Mouse (Mus musculus): Measurements from ENCODE around the gene Il1rapl2. TPM values are rescaled to one million over a fixed set of nuclear protein-coding genes. Genes with fewer than 3 reads are reported as not detected.
A peak's percentile ranks its signal among the peaks of the same experiment; 100 is the strongest.
"Not testable (repeated sequence)": the region's sequence is repeated elsewhere in the genome, so short reads cannot be mapped to it uniquely, and the experiment has no call there.

Il1rapl2 gene
- polyA plus RNA-seq, 1 experiment from 2014 or later, result not detected

DNA sequence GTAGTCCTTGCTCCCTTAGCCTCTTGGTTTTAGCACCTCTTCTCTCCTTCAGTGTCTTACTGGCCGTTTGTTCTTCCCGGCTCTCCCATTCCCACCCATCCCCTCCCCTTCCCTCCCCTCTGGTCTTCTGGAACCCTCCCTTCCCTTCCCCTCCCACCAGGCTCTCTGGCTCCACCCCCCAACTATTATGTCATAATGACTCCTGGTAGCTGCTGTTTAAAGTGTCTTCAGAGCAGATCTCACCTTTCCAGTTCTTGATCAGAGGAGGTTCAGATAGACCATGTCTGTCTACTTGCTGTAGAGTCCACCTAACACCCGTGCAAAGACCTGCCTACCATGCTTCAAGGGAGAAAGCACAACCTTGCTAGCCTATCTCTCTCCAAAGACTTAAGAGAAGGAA, 639.1 kb downstream of the Il1rapl2 start, which contains the start of gene Tex13a:
Gene Tex13a (minus strand): TSS at position 101 of the 400 bp plus-strand sequence.
- H3K4me3 ChIP-seq (replicated peaks), result no peak within 1 kb of the TSS
- no peaks in the 10 kb centered on the region for H3K27me3 ChIP-seq
- no peak within 1 kb of the TSS for H3K9ac ChIP-seq
- H3K4me1 ChIP-seq (replicated peaks), result no peaks in the 10 kb centered on the region
- ATAC-seq (ENCODE audit: insufficient read depth), result no peak
- no peak within 1 kb of the TSS for H3K4me2 ChIP-seq
- no peaks in the 10 kb centered on the region for H3K9me3 ChIP-seq (replicated peaks)
- WGBS (ENCODE audit: insufficient replicate concordance), result 60% methylated on average over 3 of the region's 3 CpGs
- H3K36me3 ChIP-seq (replicated peaks), result no peaks in the 10 kb centered on the region
- no peak within 1 kb of the TSS for H3K27ac ChIP-seq (replicated peaks)

- H3K36me3 ChIP-seq (replicated peaks), result no peaks in the 10 kb centered on the region
- H3K4me3 ChIP-seq (replicated peaks), result no peak overlapping the region
- no peak overlapping the region for H3K27ac ChIP-seq (replicated peaks)
- 54% methylated on average over 4 of the region's 4 CpGs for WGBS (ENCODE audit: insufficient replicate concordance)
- H3K27me3 ChIP-seq, result no peaks in the 10 kb centered on the region
- H3K9me3 ChIP-seq (replicated peaks), result no peaks in the 10 kb centered on the region
- H3K4me2 ChIP-seq, result no peak overlapping the region
- H3K9ac ChIP-seq, result no peak overlapping the region
- H3K4me1 ChIP-seq (replicated peaks), result no peaks in the 10 kb centered on the region
- ATAC-seq (ENCODE audit: insufficient read depth), result no peak
Observed at GRCm38 (mm10) chrX:138234626-138235025, 664.2 kb downstream of the Il1rapl2 start.

DNA sequence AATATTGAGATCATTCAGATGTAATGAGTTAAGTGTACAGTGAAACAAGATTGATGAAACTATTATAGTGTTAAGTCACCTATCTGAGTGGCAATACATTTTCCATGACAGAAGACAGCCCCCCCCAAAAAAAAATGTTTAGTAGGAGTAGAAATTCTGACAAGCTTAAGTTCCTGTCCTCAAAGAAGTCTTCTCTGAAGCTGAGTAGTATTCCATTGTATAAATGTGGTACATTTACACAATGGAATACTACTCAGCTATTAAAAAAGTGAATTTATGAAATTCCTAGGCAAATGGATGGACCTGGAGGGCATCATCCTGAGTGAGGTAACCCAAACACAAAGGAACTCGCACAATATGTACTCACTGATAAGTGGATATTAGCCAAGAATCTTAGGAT, 778.3 kb downstream of the Il1rapl2 start:
- H3K4me1 ChIP-seq (replicated peaks); H3K27me3 ChIP-seq; H3K36me3 ChIP-seq (replicated peaks); H3K27ac ChIP-seq (replicated peaks); ATAC-seq (ENCODE audit: insufficient read depth); H3K4me2 ChIP-seq; H3K9ac ChIP-seq; H3K9me3 ChIP-seq (replicated peaks); H3K4me3 ChIP-seq (replicated peaks): not testable (repeated sequence)
- WGBS (ENCODE audit: insufficient replicate concordance), result 32% methylated on average over 1 of the region's 1 CpGs

- no peak overlapping the region for H3K4me2 ChIP-seq
- WGBS (ENCODE audit: insufficient replicate concordance), result 41% methylated on average over 2 of the region's 2 CpGs
- no peaks in the 10 kb centered on the region for H3K36me3 ChIP-seq (replicated peaks)
- no peak for ATAC-seq (ENCODE audit: insufficient read depth)
- H3K27ac ChIP-seq (replicated peaks), result no peak overlapping the region
- H3K4me1 ChIP-seq (replicated peaks), result no peaks in the 10 kb centered on the region
- H3K27me3 ChIP-seq, result no peaks in the 10 kb centered on the region
- no peak overlapping the region for H3K4me3 ChIP-seq (replicated peaks)
- H3K9ac ChIP-seq, result no peak overlapping the region
- no peaks in the 10 kb centered on the region for H3K9me3 ChIP-seq (replicated peaks)
Observed at GRCm38 (mm10) chrX:138433794-138434193, 863.4 kb downstream of the Il1rapl2 start.

- H3K4me3 ChIP-seq (replicated peaks), result no peak overlapping the region
- no peak overlapping the region for H3K27ac ChIP-seq (replicated peaks)
- H3K4me1 ChIP-seq (replicated peaks), result no peaks in the 10 kb centered on the region
- no peak overlapping the region for H3K9ac ChIP-seq
- no peaks in the 10 kb centered on the region for H3K27me3 ChIP-seq
- 48% methylated on average over 3 of the region's 3 CpGs for WGBS (ENCODE audit: insufficient replicate concordance)
- no peak overlapping the region for H3K4me2 ChIP-seq
- H3K9me3 ChIP-seq (replicated peaks), result no peaks in the 10 kb centered on the region
- H3K36me3 ChIP-seq (replicated peaks), result no peaks in the 10 kb centered on the region
- ATAC-seq (ENCODE audit: insufficient read depth), result peak; percentile 54; the same call in 1 of the 2 replicates
Observed at GRCm38 (mm10) chrX:138437939-138438338, 867.5 kb downstream of the Il1rapl2 start.

DNA sequence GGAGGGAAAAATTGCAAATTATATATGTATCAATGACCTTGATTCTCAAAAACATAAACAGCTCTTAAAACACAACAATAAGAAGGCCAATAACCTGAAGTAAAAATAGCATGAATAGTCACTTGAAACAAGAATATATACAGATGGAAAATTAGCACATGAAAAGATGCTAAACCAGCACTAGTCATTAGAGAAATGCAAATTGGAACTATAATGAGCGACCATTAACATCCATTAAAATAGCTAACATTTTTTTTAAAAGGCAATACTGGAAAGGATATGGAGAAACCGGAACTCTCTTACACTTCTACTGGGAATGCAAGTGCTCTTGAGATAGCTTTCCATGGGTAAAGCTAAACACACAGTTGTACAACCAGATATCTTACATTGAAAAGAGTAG, 879.4 kb downstream of the Il1rapl2 start:
- ATAC-seq (ENCODE audit: insufficient read depth), result no peak
- Histone ChIP-seq H3K9me3 (replicated peaks) (no peaks in the 10 kb centered on the region), H3K27me3 (no peaks in the 10 kb centered on the region), H3K9ac (no peak overlapping the region), H3K4me2 (no peak overlapping the region), H3K36me3 (replicated peaks) (no peaks in the 10 kb centered on the region), H3K4me1 (replicated peaks) (no peaks in the 10 kb centered on the region), H3K4me3 (replicated peaks) (no peak overlapping the region), H3K27ac (replicated peaks) (no peak overlapping the region)
- 56% methylated on average over 2 of the region's 2 CpGs for WGBS (ENCODE audit: insufficient replicate concordance)

- H3K4me3 ChIP-seq (replicated peaks), result no peak overlapping the region
- no peaks in the 10 kb centered on the region for H3K4me1 ChIP-seq (replicated peaks)
- H3K27ac ChIP-seq (replicated peaks), result no peak overlapping the region
- WGBS (ENCODE audit: insufficient replicate concordance), result 56% methylated on average over 3 of the region's 3 CpGs
- no peak overlapping the region for H3K9ac ChIP-seq
- H3K36me3 ChIP-seq (replicated peaks), result no peaks in the 10 kb centered on the region
- no peaks in the 10 kb centered on the region for H3K9me3 ChIP-seq (replicated peaks)
- no peak for ATAC-seq (ENCODE audit: insufficient read depth)
- H3K27me3 ChIP-seq, result no peaks in the 10 kb centered on the region
- no peak overlapping the region for H3K4me2 ChIP-seq
Observed at GRCm38 (mm10) chrX:138478488-138478887, 908.1 kb downstream of the Il1rapl2 start.

DNA sequence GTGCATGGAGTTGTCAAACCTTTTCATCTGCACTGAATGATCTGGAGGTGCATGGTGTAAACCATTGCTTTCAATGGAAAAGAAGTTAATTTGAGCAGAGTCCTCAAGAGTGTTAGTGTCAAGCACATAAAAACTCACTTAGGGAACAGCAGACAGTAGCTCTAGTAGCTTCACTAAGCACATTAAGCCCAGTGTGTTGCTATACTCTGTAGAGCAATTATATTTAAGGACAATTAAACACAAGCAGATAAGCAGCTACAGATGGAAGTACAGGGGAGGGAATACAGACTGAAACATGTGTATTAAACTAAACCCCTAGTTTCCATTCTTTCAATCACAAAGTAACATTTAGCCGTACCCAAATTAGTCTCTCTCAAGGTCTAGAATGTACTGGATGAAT, 930.1 kb downstream of the Il1rapl2 start:
- no peak for ATAC-seq (ENCODE audit: insufficient read depth)
- H3K9me3 ChIP-seq (replicated peaks), result no peaks in the 10 kb centered on the region
- no peak overlapping the region for H3K9ac ChIP-seq
- no peaks in the 10 kb centered on the region for H3K27me3 ChIP-seq
- no peak overlapping the region for H3K27ac ChIP-seq (replicated peaks)
- H3K36me3 ChIP-seq (replicated peaks), result no peaks in the 10 kb centered on the region
- H3K4me2 ChIP-seq, result no peak overlapping the region
- no peaks in the 10 kb centered on the region for H3K4me1 ChIP-seq (replicated peaks)
- WGBS (ENCODE audit: insufficient replicate concordance), result 59% methylated on average over 1 of the region's 1 CpGs
- no peak overlapping the region for H3K4me3 ChIP-seq (replicated peaks)

DNA sequence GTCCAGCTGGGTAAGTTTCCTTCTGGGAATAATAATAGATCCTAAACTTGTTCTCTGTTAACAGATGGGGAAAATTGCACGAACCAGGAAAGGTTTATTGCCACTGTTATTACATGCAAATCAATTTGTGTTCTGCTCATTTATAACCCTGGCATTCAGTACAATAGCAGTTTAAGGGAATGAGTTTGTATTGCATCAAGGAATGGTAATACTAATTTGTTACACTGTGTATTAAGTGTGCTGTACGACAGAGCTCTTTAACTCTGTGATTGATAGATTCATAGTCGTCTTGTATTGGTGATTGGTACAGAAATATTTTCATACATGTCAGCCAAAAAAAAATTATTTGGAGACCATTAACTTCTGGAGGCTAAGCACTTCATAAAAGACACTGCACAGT, 934.6 kb downstream of the Il1rapl2 start:
- WGBS (ENCODE audit: insufficient replicate concordance), result 61% methylated on average over 3 of the region's 3 CpGs
- no peak overlapping the region for H3K4me2 ChIP-seq
- H3K9me3 ChIP-seq (replicated peaks), result no peaks in the 10 kb centered on the region
- ATAC-seq (ENCODE audit: insufficient read depth), result no peak
- no peak overlapping the region for H3K4me3 ChIP-seq (replicated peaks)
- H3K4me1 ChIP-seq (replicated peaks), result no peaks in the 10 kb centered on the region
- no peaks in the 10 kb centered on the region for H3K27me3 ChIP-seq
- H3K9ac ChIP-seq, result no peak overlapping the region
- H3K36me3 ChIP-seq (replicated peaks), result no peaks in the 10 kb centered on the region
- no peak overlapping the region for H3K27ac ChIP-seq (replicated peaks)

DNA sequence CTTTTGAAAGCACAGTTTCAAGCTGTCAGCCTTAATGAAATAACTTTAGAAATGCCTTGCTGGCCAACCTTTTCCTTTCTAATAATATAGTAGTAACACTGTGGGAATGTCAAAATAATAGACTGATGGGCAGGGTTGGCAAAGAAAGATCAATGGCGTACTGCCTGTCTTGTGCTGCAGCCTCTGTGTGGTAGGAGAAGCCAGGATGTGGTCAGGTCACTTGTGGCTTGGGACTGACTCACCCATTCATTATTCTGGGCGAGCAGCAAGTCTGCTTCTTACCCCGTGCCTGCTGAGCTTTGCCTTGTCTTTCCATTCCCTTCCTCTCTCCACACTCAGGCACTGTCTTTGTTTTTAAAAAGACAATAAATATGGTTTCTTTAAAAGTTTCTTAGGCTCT, 1049.7 kb downstream of the Il1rapl2 start:
- ATAC-seq (ENCODE audit: insufficient read depth), result no peak
- no peak overlapping the region for H3K4me3 ChIP-seq (replicated peaks)
- WGBS (ENCODE audit: insufficient replicate concordance), result 22% methylated on average over 3 of the region's 3 CpGs

DNA sequence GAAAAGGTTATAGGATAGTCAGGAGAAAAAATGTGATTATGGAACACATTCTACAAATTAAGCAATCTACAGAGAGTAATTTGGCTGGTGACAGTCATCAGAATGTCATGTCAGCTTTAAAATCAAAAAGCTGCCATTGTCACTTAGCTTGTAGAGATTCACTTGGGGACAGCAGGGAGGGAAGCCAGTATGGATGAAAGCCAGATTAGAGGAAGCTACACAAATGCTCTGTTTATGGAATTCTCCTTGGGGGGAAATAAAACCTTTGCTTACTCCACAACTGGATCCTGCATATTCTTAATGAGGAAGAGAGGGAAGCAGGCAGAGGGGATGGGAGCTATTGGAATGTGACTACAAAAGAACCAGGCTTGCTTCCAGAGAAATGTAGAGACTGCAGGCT, 1054.9 kb downstream of the Il1rapl2 start:
- no peaks in the 10 kb centered on the region for H3K27me3 ChIP-seq
- H3K4me3 ChIP-seq (replicated peaks), result no peak overlapping the region
- no peak overlapping the region for H3K27ac ChIP-seq (replicated peaks)
- no peak overlapping the region for H3K4me2 ChIP-seq
- no peaks in the 10 kb centered on the region for H3K4me1 ChIP-seq (replicated peaks)
- H3K9me3 ChIP-seq (replicated peaks), result no peaks in the 10 kb centered on the region
- no peak for ATAC-seq (ENCODE audit: insufficient read depth)
- no peak overlapping the region for H3K9ac ChIP-seq
- H3K36me3 ChIP-seq (replicated peaks), result no peaks in the 10 kb centered on the region

More for the DNA sequence above, 1049.7 kb downstream of the Il1rapl2 start:
- Histone ChIP-seq H3K36me3 (replicated peaks) (no peaks in the 10 kb centered on the region), H3K27me3 (no peaks in the 10 kb centered on the region), H3K9me3 (replicated peaks) (no peaks in the 10 kb centered on the region), H3K4me1 (replicated peaks) (no peaks in the 10 kb centered on the region), H3K4me2 (no peak overlapping the region), H3K27ac (replicated peaks) (no peak overlapping the region), H3K9ac (no peak overlapping the region)

- Histone ChIP-seq H3K4me2 (no peak overlapping the region), H3K4me3 (replicated peaks) (no peak overlapping the region), H3K36me3 (replicated peaks) (no peaks in the 10 kb centered on the region), H3K4me1 (replicated peaks) (no peaks in the 10 kb centered on the region), H3K27ac (replicated peaks) (no peak overlapping the region), H3K27me3 (no peaks in the 10 kb centered on the region), H3K9me3 (replicated peaks) (no peaks in the 10 kb centered on the region), H3K9ac (no peak overlapping the region)
- no peak for ATAC-seq (ENCODE audit: insufficient read depth)
- WGBS (ENCODE audit: insufficient replicate concordance), result 24% methylated on average over 1 of the region's 1 CpGs
Observed at GRCm38 (mm10) chrX:138722372-138722771, 1152.0 kb downstream of the Il1rapl2 start.

Data from liver, embryonic 15.5 days (tissue).